Mouse (Mus musculus): ENCODE data around the gene Atp2c2.

- TF ChIP-seq CTCF (IDR thresholded peaks at IDR 0.05) = no peak
- TF ChIP-seq EP300 (IDR thresholded peaks at IDR 0.05; ENCODE audit: insufficient read depth, low read depth, low read length) = no peak
Measured at GRCm38 (mm10) chr8:119788607-119789381, 89.0 kb downstream of the Atp2c2 start.

All from heart, adult 2 months (tissue).